Mouse (Mus musculus) cerebellum, adult 8-10 months (tissue): Measurements from ENCODE around the gene Sp1.
A peak's percentile ranks its signal among the peaks of the same experiment; 100 is the strongest.

Experiments
- DNase-seq: peaks from one replicate; pipeline ENCODE4 v3.0.0; 2022

Sp1 gene

GRCm38 (mm10) chr15:102400476-102401045, 5.4 kb upstream of the Sp1 start:
- no peak for DNase-seq

GRCm38 (mm10) chr15:102401278-102401677, 4.7 kb upstream of the Sp1 start:
- DNase-seq: no peak

GRCm38 (mm10) chr15:102402210-102402609, 3.7 kb upstream of the Sp1 start:
- DNase-seq: no peak

GRCm38 (mm10) chr15:102404608-102405488, 1.1 kb upstream of the Sp1 start:
- DNase-seq: no peak

GRCm38 (mm10) chr15:102406196-102406911, 411 bp downstream of the Sp1 start:
- DNase-seq: peak; percentile 67

- peak; percentile 19 for DNase-seq
Measured at GRCm38 (mm10) chr15:102406912-102407580, 1.1 kb downstream of the Sp1 start.

GRCm38 (mm10) chr15:102407681-102408557, 2.0 kb downstream of the Sp1 start:
- peak; percentile 23 for DNase-seq

- DNase-seq: no peak
Measured at GRCm38 (mm10) chr15:102408558-102409130, 2.7 kb downstream of the Sp1 start.

DNA sequence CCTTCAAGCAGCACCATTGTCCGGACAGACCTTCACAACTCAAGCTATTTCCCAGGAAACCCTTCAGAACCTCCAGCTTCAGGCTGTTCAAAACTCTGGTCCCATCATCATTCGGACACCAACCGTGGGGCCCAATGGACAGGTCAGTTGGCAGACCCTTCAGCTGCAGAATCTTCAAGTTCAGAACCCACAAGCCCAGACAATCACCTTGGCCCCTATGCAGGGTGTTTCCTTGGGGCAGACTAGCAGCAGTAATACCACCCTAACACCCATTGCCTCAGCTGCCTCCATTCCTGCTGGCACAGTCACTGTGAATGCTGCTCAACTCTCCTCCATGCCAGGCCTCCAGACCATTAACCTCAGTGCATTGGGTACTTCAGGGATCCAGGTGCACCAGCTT, 3.3 kb downstream of the Sp1 start:
- DNase-seq: no peak

DNA sequence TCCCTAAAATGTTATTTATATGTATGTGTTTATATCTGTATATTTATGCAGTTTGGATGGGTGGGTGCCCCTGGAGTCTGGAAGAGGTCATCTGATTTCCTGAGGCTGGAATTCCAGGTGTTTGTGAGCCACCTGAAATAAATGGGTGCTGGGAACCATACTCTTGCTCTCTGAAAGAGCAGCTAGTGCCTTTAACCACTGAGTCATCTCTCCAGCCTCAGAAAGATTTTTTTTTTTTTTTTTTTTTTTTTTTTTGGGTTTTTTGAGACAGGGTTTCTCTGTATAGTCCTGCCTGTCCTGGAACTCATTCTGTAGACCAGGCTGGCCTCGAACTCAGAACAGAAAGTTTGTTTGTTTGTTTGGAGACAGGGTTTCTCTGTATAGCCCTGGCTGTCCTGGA, 5.1 kb downstream of the Sp1 start:
- DNase-seq: no peak

DNA sequence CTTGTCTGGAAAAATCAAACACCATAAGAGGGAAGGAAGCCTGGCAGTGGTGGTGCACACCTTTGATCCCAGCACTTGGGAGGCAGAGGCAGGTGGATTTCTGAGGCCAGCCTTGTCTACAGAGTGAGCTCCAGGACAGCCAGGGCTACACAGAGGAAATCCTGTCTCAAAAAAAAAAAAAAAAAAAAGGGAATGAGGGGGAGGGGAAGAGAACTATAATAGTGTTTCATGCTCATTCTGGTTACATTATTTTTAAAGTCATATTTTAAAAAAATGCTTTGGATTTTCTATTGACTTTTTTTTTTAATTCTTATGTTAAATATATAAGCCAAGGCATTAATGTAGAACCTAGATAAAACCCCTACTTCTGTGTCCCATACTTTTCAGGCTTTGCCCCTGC, 7.7 kb downstream of the Sp1 start:
- no peak for DNase-seq

- DNase-seq: no peak
Measured at GRCm38 (mm10) chr15:102417524-102417923, 11.6 kb downstream of the Sp1 start.

GRCm38 (mm10) chr15:102420986-102421385, 15.0 kb downstream of the Sp1 start:
- DNase-seq: no peak

DNA sequence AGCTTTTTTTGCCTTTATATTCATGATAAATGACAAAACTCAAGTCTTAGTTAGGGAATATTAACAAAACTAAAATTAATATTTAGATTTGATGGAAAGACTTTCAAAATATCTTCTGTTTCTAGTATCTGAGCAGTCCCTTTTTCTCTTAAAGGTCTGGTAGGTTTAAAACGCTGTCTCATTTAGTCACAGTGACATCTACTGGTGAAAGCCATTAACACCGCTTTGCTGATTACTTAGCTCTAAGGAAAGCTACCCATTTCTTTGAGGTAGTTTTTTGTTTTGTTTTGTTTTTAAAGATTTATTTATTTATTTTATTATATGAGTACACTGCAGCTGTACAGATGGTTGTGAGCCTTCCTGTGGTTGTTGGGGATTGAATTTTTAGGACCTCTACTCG, 15.5 kb downstream of the Sp1 start:
- DNase-seq: peak; percentile 51

DNA sequence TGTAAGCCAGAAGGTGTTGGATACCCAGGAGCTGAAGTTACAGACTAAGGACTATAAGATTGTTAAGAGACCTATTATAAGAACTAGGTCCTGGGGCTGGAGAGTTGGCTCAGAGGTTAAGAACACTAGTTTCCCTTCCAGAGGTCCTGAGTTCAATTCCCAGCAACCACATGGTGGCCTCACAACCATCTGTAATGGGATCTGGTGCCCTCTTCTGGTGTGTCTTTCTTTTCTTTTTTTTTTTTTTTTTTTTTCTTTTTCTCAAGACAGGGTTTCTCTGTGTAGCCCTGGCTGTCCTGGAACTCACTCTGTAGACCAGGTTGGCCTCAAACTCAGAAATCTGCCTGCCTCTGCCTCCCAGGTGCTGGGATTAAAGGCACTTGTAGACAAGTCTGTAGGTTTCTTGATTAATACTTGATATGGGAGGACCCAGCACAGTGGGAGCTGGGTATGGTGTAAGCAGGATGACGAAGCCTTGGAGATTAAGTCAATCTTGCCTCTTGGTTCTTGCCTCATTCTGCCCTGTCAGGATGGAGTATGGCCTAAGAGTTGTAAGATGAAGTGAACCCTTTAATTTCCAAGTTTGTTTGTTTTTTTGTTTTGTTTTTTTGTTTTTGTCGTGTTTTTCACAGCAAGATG, 17.8 kb downstream of the Sp1 start:
- DNase-seq: no peak

DNA sequence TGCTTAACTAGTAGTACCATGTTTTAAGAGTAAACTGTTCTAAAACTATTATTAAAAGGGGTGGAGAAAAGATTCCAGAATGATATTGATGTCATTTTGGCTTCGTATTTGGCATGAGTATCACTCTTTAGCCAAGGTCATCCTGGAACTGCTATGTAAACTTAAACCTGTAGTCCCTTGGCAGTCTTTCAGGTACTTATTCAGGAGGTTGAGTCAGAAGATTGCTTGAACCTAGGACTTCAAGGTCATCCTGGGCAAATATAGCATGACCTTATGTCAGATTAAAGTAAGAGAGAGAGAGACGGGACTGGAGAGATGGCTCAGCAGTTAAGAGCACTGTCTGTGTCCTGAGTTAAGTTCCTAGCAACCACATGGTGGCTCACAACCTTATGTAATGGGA, 18.7 kb downstream of the Sp1 start:
- no peak for DNase-seq

DNA sequence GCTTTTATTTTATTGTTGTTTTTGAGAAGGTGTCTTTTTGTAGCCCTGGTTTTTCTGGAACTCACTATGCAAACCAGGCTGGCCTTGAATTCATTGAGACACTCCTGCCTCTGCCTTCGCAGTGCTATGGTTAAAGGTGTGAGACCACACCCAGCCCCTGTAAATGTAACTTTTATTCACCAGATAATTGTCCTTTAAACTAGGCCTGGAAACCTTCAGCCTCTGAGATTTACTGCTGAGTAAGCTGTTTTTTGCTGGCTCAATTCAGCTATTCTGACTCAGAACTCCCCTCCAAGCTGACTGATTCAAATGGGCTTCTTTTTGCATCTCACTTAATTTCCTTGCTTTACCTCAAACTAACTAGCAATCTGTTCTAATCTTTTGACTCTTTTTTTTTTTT, 21.0 kb downstream of the Sp1 start:
- no peak for DNase-seq

DNA sequence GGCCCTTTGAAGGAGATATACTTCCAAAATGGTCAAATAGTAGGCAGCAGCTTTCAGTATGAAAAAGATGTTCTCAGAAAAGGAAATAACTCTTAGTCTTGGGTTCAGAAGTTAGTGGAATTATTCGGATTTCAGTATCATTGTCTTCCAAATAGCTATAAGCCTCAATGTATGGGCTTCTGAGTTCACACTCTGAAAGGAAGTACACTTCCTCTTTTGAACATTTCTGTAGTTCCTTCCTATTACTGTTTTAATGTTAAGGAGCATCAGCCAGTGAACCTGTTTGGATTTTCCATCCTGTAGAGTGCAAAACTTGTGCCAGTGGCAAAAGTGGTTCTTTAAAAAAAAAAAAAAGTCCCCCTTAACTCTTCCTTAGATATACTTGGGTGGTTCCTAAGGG, 26.1 kb downstream of the Sp1 start:
- no peak for DNase-seq

- DNase-seq: no peak
Measured at GRCm38 (mm10) chr15:102433173-102433572, 27.2 kb downstream of the Sp1 start.

DNA sequence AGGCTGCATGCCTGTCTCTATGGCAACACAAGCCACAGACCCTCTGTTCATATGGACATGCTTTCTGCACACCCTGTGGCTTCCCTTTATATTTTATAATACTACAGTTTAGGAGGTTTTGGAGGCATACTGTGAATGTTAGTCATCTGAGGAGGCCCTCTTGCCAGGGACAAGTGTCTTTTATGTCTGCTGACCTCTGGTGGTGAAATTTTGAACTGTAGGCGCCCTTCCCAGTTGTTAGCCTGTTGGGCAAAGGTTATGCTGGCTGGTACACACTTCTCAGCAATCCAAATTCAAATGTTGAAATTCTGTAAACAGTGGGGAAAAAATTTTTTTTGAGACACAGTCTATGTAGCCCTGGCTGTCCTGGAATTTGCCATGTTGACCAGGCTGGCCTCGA, 36.5 kb downstream of the Sp1 start:
- DNase-seq: peak; percentile 82

- no peak for DNase-seq
Measured at GRCm38 (mm10) chr15:102445146-102445545, 39.2 kb downstream of the Sp1 start, which contains the start of gene Amhr2. TSS of gene Amhr2 (plus strand) at chr15:102445367.
